Mouse (Mus musculus): ENCODE measurements around the gene Efna5.

DNA sequence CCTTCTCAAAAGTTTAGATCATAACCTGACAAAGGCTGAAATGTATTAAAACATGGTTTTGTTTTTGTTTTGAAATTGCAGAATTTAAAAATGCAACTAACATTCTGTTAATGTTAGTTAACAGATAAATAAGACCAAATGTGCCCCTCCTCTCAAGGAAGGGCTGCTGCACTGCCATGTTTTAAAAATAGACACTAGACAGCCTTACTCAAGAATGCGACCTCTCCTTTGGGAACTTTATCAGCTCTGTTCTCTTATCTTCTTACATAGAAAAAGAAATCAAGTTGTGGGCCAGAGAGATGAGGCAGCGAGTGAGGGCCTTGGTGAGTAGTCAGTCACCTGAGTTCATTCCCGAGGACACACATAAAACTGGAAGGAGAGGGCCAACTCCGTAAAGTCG, 158.2 kb downstream of the Efna5 start:
- no peak for TF ChIP-seq CTCF (IDR thresholded peaks at IDR 0.05; ENCODE audit: low read depth, low read length)
- no peak for TF ChIP-seq POLR2A (IDR thresholded peaks at IDR 0.05; ENCODE audit: extremely low read depth, insufficient read depth, low read length)
